Mouse (Mus musculus) cerebral cortex, adult 2 months (tissue): ENCODE results near the gene Bbof1.

Experiments
- WGBS: fragments of 180-500 bp; shearing (Covaris S2); methylation state at CpG from one replicate; pipeline ENCODE4 v1.1.7; 2018; 5-methylcytosine and 5-hydroxymethylcytosine counted together

Bbof1 gene

GRCm38 (mm10) chr12:84408819-84409507 lies at the start of gene Bbof1, which contains the start of gene Entpd5:
Bbof1 (plus strand) TSS chr12:84409071.
Entpd5 (minus strand) TSS chr12:84409029.
- WGBS: 1% methylated on average over 63 of the region's 63 CpGs

GRCm38 (mm10) chr12:84361555-84362489 lies 47.0 kb upstream of the Bbof1 start, which contains the start of the genes Coq6 and Fam161b:
Coq6 (plus strand) TSS chr12:84361657.
Fam161b (minus strand) TSS chr12:84361833.
- WGBS: under 1% methylated on average over 51 of the region's 51 CpGs

GRCm38 (mm10) chr12:84362872-84363271 lies 46.0 kb upstream of the Bbof1 start:
- WGBS: 55% methylated on average over 2 of the region's 2 CpGs

GRCm38 (mm10) chr12:84364291-84364690 lies 44.6 kb upstream of the Bbof1 start:
- 82% methylated on average over 9 of the region's 9 CpGs for whole genome bisulfite sequencing

- WGBS: 95% methylated on average over 6 of the region's 6 CpGs
Measured at GRCm38 (mm10) chr12:84365137-84365536, 43.7 kb upstream of the Bbof1 start.

GRCm38 (mm10) chr12:84366971-84367370 lies 41.9 kb upstream of the Bbof1 start:
- WGBS: 75% methylated on average over 9 of the region's 9 CpGs

GRCm38 (mm10) chr12:84371647-84372046 lies 37.2 kb upstream of the Bbof1 start:
- WGBS: 88% methylated on average over 5 of the region's 5 CpGs

GRCm38 (mm10) chr12:84373831-84374481 lies 34.9 kb upstream of the Bbof1 start:
- 70% methylated on average over 6 of the region's 6 CpGs for WGBS

- 91% methylated on average over 4 of the region's 4 CpGs for WGBS
Measured at GRCm38 (mm10) chr12:84382369-84382768, 26.5 kb upstream of the Bbof1 start.

GRCm38 (mm10) chr12:84384644-84385081 lies 24.2 kb upstream of the Bbof1 start:
- 60% methylated on average over 5 of the region's 5 CpGs for WGBS

- 89% methylated on average over 4 of the region's 4 CpGs for WGBS
Measured at GRCm38 (mm10) chr12:84385408-84385807, 23.5 kb upstream of the Bbof1 start.

- WGBS: 78% methylated on average over 8 of the region's 8 CpGs
Measured at GRCm38 (mm10) chr12:84388097-84388496, 20.8 kb upstream of the Bbof1 start.

GRCm38 (mm10) chr12:84388774-84389400 lies 20.0 kb upstream of the Bbof1 start:
- WGBS: 70% methylated on average over 14 of the region's 14 CpGs

- 88% methylated on average over 6 of the region's 6 CpGs for WGBS
Measured at GRCm38 (mm10) chr12:84390336-84390735, 18.5 kb upstream of the Bbof1 start.

- 99% methylated on average over 4 of the region's 4 CpGs for WGBS
Measured at GRCm38 (mm10) chr12:84392681-84393080, 16.2 kb upstream of the Bbof1 start.

- 91% methylated on average over 5 of the region's 5 CpGs for WGBS
Measured at GRCm38 (mm10) chr12:84393847-84394246, 15.0 kb upstream of the Bbof1 start.

GRCm38 (mm10) chr12:84396947-84397679 lies 11.8 kb upstream of the Bbof1 start:
- 95% methylated on average over 14 of the region's 14 CpGs for WGBS

- WGBS: 86% methylated on average over 5 of the region's 5 CpGs
Measured at GRCm38 (mm10) chr12:84398629-84399028, 10.2 kb upstream of the Bbof1 start.

GRCm38 (mm10) chr12:84399135-84399534 lies 9.7 kb upstream of the Bbof1 start:
- 80% methylated on average over 9 of the region's 9 CpGs for WGBS

GRCm38 (mm10) chr12:84399663-84400062 lies 9.2 kb upstream of the Bbof1 start:
- 91% methylated on average over 9 of the region's 9 CpGs for WGBS

GRCm38 (mm10) chr12:84400068-84400467 lies 8.8 kb upstream of the Bbof1 start:
- 82% methylated on average over 3 of the region's 3 CpGs for WGBS
